Mouse (Mus musculus) ES-E14 (cell line): ENCODE results near the gene Actl6b.

ENCODE experiments used
- CHD2 ChIP-seq: IDR thresholded peaks from 2 replicates; pipeline ENCODE4 v1.6.1; 2014; ENCODE audit warnings: mild to moderate bottlenecking, low read depth, low read length, inconsistent platforms
- HCFC1 ChIP-seq: IDR thresholded peaks from 2 replicates; pipeline ENCODE4 v1.6.1; 2012; ENCODE audit warnings: low read length, inconsistent platforms, borderline replicate concordance; ENCODE audit not compliant: insufficient read depth
- ZC3H11A ChIP-seq: IDR thresholded peaks from 2 replicates; pipeline ENCODE4 v1.6.1; 2012; ENCODE audit warnings: low read depth, mild to moderate bottlenecking, inconsistent platforms, low read length, borderline replicate concordance

DNA sequence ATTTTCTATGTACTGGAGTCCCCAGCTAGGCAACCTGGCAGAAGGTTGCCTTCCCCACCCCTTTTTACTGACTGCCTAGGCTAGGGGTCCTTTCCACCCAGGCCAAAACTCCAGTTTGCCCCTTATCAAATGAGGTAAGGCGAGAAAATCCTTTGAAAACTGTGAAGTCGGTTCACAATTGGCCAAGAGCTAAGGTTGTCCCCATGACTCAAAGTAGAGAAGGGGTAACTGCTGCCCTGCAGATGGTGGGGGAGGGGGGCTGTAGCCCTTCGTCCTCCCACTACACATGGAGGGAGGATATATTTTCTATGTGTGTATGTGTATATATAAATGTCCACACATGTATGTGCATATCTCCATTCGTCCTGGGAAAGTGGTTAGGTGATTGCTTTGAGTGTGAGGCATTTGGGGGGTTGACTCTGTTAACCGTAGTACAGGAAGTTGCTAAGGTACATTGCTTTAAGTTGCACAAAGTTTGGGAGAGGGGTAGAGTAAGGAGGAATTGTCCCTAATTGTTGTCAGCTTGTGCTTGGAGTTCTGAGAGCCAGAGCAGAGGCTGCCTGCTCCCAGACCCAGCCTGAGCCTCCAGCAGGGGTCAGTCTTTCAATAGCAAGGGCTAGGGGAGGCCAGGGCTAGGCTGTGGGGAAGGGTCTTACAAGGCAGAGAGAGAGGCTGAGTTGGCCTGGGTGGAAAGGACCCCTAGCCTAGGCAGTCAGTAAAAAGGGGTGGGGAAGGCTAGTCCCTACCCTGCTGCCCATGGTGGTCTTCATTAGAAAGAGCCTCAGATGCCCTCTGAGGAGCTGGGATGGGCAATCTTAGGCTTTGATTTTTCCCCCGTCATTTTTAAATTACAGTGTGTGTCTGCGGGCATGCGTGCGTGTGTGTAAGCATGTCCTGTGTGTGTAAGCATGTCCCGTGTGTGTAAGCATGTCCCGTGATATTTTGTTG, 40.2 kb upstream of the Actl6b start:
- TF ChIP-seq CHD2 (no peak), HCFC1 (no peak), ZC3H11A (no peak)
